Mouse (Mus musculus) lung, embryonic 14.5 days (tissue): ENCODE measurements around the gene Gm37240. TPM values are rescaled to one million over a fixed set of nuclear protein-coding genes. Genes with fewer than 3 reads are reported as not detected.
A peak's percentile ranks its signal among the peaks of the same experiment; 100 is the strongest.

Experiments used
- ATAC-seq: fragments of 200-750 bp; cut with Nextera tagmentation; 2 replicates; pipeline ENCODE4 v1.8.0; 2017; ENCODE audit warnings: mild to moderate bottlenecking, moderate TSS enrichment, moderate library complexity; ENCODE audit not compliant: insufficient read depth
- DNase-seq: peaks from one replicate; pipeline ENCODE4 v3.0.0-alpha.2; 2015
- H3K27ac ChIP-seq: fragments of 300-500 bp; sonication (generic); 2 replicates; pipeline ENCODE4 v1.5.1; 2014; ENCODE audit warnings: low read depth, mild to moderate bottlenecking, moderate library complexity
- H3K27me3 ChIP-seq: fragments of 300-500 bp; sonication (generic); 2 replicates; pipeline ENCODE4 v1.6.1; 2014; ENCODE audit warnings: low read length, control low read depth; ENCODE audit not compliant: insufficient read depth
- H3K36me3 ChIP-seq: fragments of 300-500 bp; sonication (generic); 2 replicates; pipeline ENCODE4 v1.6.1; 2014; ENCODE audit warnings: control low read depth; ENCODE audit not compliant: insufficient read depth
- H3K4me1 ChIP-seq: fragments of 300-500 bp; sonication (generic); 2 replicates; pipeline ENCODE4 v1.6.1; 2014; ENCODE audit warnings: antibody characterized with exemption, control low read depth; ENCODE audit not compliant: insufficient read depth
- H3K4me2 ChIP-seq: fragments of 300-500 bp; sonication (generic); 2 replicates; pipeline ENCODE4 v1.6.1; 2014; ENCODE audit warnings: mild to moderate bottlenecking
- H3K4me3 ChIP-seq: fragments of 300-500 bp; sonication (generic); 2 replicates; pipeline ENCODE4 v1.5.1; 2014; ENCODE audit warnings: low read depth, low read length
- H3K9ac ChIP-seq: fragments of 300-500 bp; sonication (generic); 2 replicates; pipeline ENCODE4 v1.6.1; 2014
- H3K9me3 ChIP-seq: fragments of 300-500 bp; sonication (generic); 2 replicates; pipeline ENCODE4 v1.6.1; 2016; ENCODE audit warnings: low read depth, low read length, control low read depth
- CTCF ChIP-seq: IDR thresholded peaks from 2 replicates; pipeline ENCODE4 v1.5.1; 2016; ENCODE audit warnings: antibody characterized with exemption, low read depth
- WGBS: fragments of 180-500 bp; shearing (Covaris S2); extraction: QIAGEN DNeasy Blood & Tissue Kit; methylation state at CpG from one replicate; pipeline ENCODE4 v1.1.7; 2014; 5-methylcytosine and 5-hydroxymethylcytosine counted together
- polyA plus RNA-seq: library from polyadenylated mRNA; unstranded; fragments of >200 nt; fragmentation: Nextera tagmentation; extraction: Ambion mirVana; gene quantifications from 2 replicates; pipeline ENCODE4 v1.2.1, GENCODE M21; 2014

Gm37240 gene
- polyA plus RNA-seq, 1 experiment from 2014 or later, result 4.5 TPM

GRCm38 (mm10) chr3:84709100-84709499 lies 1178.2 kb downstream of the Gm37240 start:
- H3K4me1 ChIP-seq, result no peaks in the 10 kb centered on the region
- H3K27me3 ChIP-seq, result no peaks in the 10 kb centered on the region
- DNase-seq (no peak), ATAC-seq (no peak)
- no peaks in the 10 kb centered on the region for H3K9me3 ChIP-seq
- H3K9ac ChIP-seq, result no peak overlapping the region
- H3K4me3 ChIP-seq, result no peak overlapping the region
- no peak overlapping the region for H3K27ac ChIP-seq
- no peak for TF ChIP-seq CTCF
- no peak overlapping the region for H3K4me2 ChIP-seq
- no peaks in the 10 kb centered on the region for H3K36me3 ChIP-seq
- 59% methylated on average over 8 of the region's 8 CpGs for WGBS

GRCm38 (mm10) chr3:84708469-84708868 lies 1178.8 kb downstream of the Gm37240 start:
- Histone ChIP-seq H3K4me1 (no peaks in the 10 kb centered on the region), H3K27me3 (no peaks in the 10 kb centered on the region), H3K4me2 (no peak overlapping the region), H3K9me3 (no peaks in the 10 kb centered on the region), H3K4me3 (no peak overlapping the region), H3K36me3 (no peaks in the 10 kb centered on the region), H3K27ac (no peak overlapping the region), H3K9ac (no peak overlapping the region)
- DNase-seq (no peak), ATAC-seq (no peak)
- WGBS, result 56% methylated on average over 10 of the region's 10 CpGs
- TF ChIP-seq CTCF, result no peak

GRCm38 (mm10) chr3:84705224-84705623 lies 1182.1 kb downstream of the Gm37240 start:
- H3K4me3 ChIP-seq, result no peak overlapping the region
- ATAC-seq, result no peak
- H3K9ac ChIP-seq, result no peak overlapping the region
- no peak overlapping the region for H3K27ac ChIP-seq
- WGBS, result 85% methylated on average over 9 of the region's 9 CpGs
- no peaks in the 10 kb centered on the region for H3K4me1 ChIP-seq
- H3K9me3 ChIP-seq, result no peaks in the 10 kb centered on the region
- no peak for TF ChIP-seq CTCF
- H3K27me3 ChIP-seq, result no peaks in the 10 kb centered on the region
- DNase-seq, result no peak
- no peak overlapping the region for H3K4me2 ChIP-seq
- no peaks in the 10 kb centered on the region for H3K36me3 ChIP-seq

GRCm38 (mm10) chr3:84703083-84703810 lies 1184.1 kb downstream of the Gm37240 start:
- no peak for TF ChIP-seq CTCF
- H3K27ac ChIP-seq, result no peak overlapping the region
- H3K36me3 ChIP-seq, result no peaks in the 10 kb centered on the region
- H3K4me2 ChIP-seq, result no peak overlapping the region
- H3K4me3 ChIP-seq, result no peak overlapping the region
- 55% methylated on average over 11 of the region's 11 CpGs for WGBS
- H3K4me1 ChIP-seq, result no peaks in the 10 kb centered on the region
- H3K9me3 ChIP-seq, result no peaks in the 10 kb centered on the region
- ATAC-seq (0 out of 2 replicates have a peak, but pooled peaks have one; percentile 14), DNase-seq (no peak)
- H3K27me3 ChIP-seq, result no peaks in the 10 kb centered on the region
- H3K9ac ChIP-seq, result no peak overlapping the region

- DNase-seq, result peak; percentile 53
- 57% methylated on average over 5 of the region's 5 CpGs for WGBS
- H3K9ac ChIP-seq, result no peak overlapping the region
- no peaks in the 10 kb centered on the region for H3K36me3 ChIP-seq
- ATAC-seq, result 0 out of 2 replicates have a peak, but pooled peaks have one; percentile 28
- no peak overlapping the region for H3K4me2 ChIP-seq
- H3K27me3 ChIP-seq, result no peaks in the 10 kb centered on the region
- no peak overlapping the region for H3K27ac ChIP-seq
- no peaks in the 10 kb centered on the region for H3K9me3 ChIP-seq
- H3K4me1 ChIP-seq, result no peaks in the 10 kb centered on the region
- no peak overlapping the region for H3K4me3 ChIP-seq
- no peak for TF ChIP-seq CTCF
Measured at GRCm38 (mm10) chr3:84701964-84702363, 1185.4 kb downstream of the Gm37240 start.

GRCm38 (mm10) chr3:84701509-84701908 lies 1185.8 kb downstream of the Gm37240 start:
- DNase-seq (no peak), ATAC-seq (no peak)
- Histone ChIP-seq H3K36me3 (no peaks in the 10 kb centered on the region), H3K9me3 (no peaks in the 10 kb centered on the region), H3K4me1 (no peaks in the 10 kb centered on the region), H3K27ac (no peak overlapping the region), H3K4me2 (no peak overlapping the region), H3K9ac (no peak overlapping the region), H3K27me3 (no peaks in the 10 kb centered on the region), H3K4me3 (no peak overlapping the region)
- 62% methylated on average over 2 of the region's 2 CpGs for WGBS
- no peak for TF ChIP-seq CTCF

- Histone ChIP-seq H3K27ac (peak overlapping the region; percentile 70), H3K4me3 (no peak overlapping the region), H3K36me3 (no peaks in the 10 kb centered on the region), H3K9ac (no peak overlapping the region), H3K27me3 (no peaks in the 10 kb centered on the region), H3K4me2 (peak overlapping the region; percentile 46), H3K4me1 (peaks cover 6% of the 10 kb centered on the region; the same call in 1 of the 2 replicates), H3K9me3 (no peaks in the 10 kb centered on the region)
- ATAC-seq (peak; percentile 80), DNase-seq (peak; percentile 93)
- TF ChIP-seq CTCF, result no peak
- 13% methylated on average over 18 of the region's 18 CpGs for whole genome bisulfite sequencing
Measured at GRCm38 (mm10) chr3:84696428-84696917, 1190.8 kb downstream of the Gm37240 start.
